9 mouse cellular contexts compared by ENCODE assay signal in genomic region chr6:86020948-86021347, GRCm38 (mm10). TPM values are rescaled to one million over a fixed set of nuclear protein-coding genes. Genes with fewer than 3 reads are reported as not detected.
DNase-seq lines count a peak whose midpoint lies in the region; ATAC-seq lines count a peak whose summit lies in the region.
"Had no signal": no experiment of that assay in that cellular context is flagged by ENCODE, and none has a peak within 500 bp of the region (broad histone marks: within the 10 kb centered on the region; RNA-seq: fewer than 3 reads in every experiment).

No protein-coding gene starts in this region.

- H3K9me3 ChIP-seq in hindbrain, embryonic 14.5 days (ENCODE audit: control insufficient read depth, low read length) = no peaks in the 10 kb centered on the region
- no peaks in the 10 kb centered on the region for H3K9me3 ChIP-seq in hindbrain, embryonic 13.5 days
- H3K9me3 ChIP-seq: embryonic facial prominence, embryonic 12.5 days; lung, embryonic 15.5 days had no signal

- H3K4me1 ChIP-seq in hindbrain, embryonic 14.5 days (replicated peaks; ENCODE audit: control insufficient read depth, insufficient read depth, low read length) = no peaks in the 10 kb centered on the region
- H3K4me1 ChIP-seq in hindbrain, embryonic 13.5 days (replicated peaks) = no peaks in the 10 kb centered on the region
- H3K4me1 ChIP-seq: embryonic facial prominence, embryonic 12.5 days had no signal

- no peak overlapping the region for H3K27ac ChIP-seq in hindbrain, embryonic 14.5 days
- H3K27ac ChIP-seq in hindbrain, embryonic 13.5 days = no peak overlapping the region
- H3K27ac ChIP-seq: embryonic facial prominence, embryonic 12.5 days had no signal

- no peaks in the 10 kb centered on the region for H3K36me3 ChIP-seq in hindbrain, embryonic 14.5 days (replicated peaks; ENCODE audit: control insufficient read depth, insufficient read depth)
- H3K36me3 ChIP-seq in hindbrain, embryonic 13.5 days = no peaks in the 10 kb centered on the region
- H3K36me3 ChIP-seq: embryonic facial prominence, embryonic 12.5 days; lung, embryonic 15.5 days had no signal

- H3K9ac ChIP-seq in hindbrain, embryonic 14.5 days = no peak overlapping the region
- H3K9ac ChIP-seq in hindbrain, embryonic 13.5 days = no peak overlapping the region
- H3K9ac ChIP-seq: embryonic facial prominence, embryonic 12.5 days; lung, embryonic 15.5 days had no signal

- WGBS in hindbrain, embryonic 14.5 days = 18% methylated on average over 3 of the region's 3 CpGs
- WGBS in hindbrain, embryonic 13.5 days = 23% methylated on average over 3 of the region's 3 CpGs

- peak; percentile 32 for DNase-seq in hindbrain, embryonic 14.5 days (ENCODE audit: low spot score)
- DNase-seq in CD4-positive helper T cell, adult 2 months (ENCODE audit: low read depth, low spot score) = peak; percentile 30
- DNase-seq in adrenal gland, postnatal 36 days = peak; percentile 36 to 41
- DNase-seq in kidney, adult 8-10 months = peak; percentile 7 to 57
- DNase-seq in natural killer cell, adult 2 months (ENCODE audit: low spot score in 2 of 2) = peak; percentile 29 to 37
- DNase-seq in urinary bladder, postnatal 36 days (ENCODE audit: low spot score in 2 of 2) = no peak

- H3K4me2 ChIP-seq in hindbrain, embryonic 14.5 days (replicated peaks) = no peak overlapping the region
- no peak overlapping the region for H3K4me2 ChIP-seq in hindbrain, embryonic 13.5 days
- H3K4me2 ChIP-seq: embryonic facial prominence, embryonic 12.5 days; lung, embryonic 15.5 days had no signal

- no peak for ATAC-seq in hindbrain, embryonic 14.5 days (ENCODE audit: low FRiP score)
- no peak for ATAC-seq in hindbrain, embryonic 13.5 days (ENCODE audit: low FRiP score)

- no peaks in the 10 kb centered on the region for H3K27me3 ChIP-seq in hindbrain, embryonic 14.5 days (ENCODE audit: control insufficient read depth, insufficient read depth, low read length)
- H3K27me3 ChIP-seq in hindbrain, embryonic 13.5 days = no peaks in the 10 kb centered on the region
- H3K27me3 ChIP-seq: embryonic facial prominence, embryonic 12.5 days; lung, embryonic 15.5 days had no signal

- H3K4me3 ChIP-seq in hindbrain, embryonic 14.5 days (replicated peaks; ENCODE audit: low read length) = no peak overlapping the region
- H3K4me3 ChIP-seq in hindbrain, embryonic 13.5 days = no peak overlapping the region
- H3K4me3 ChIP-seq: embryonic facial prominence, embryonic 12.5 days; lung, embryonic 15.5 days had no signal

RNA-seq across cellular contexts. Expression of gene Figla, which starts 5.0 kb away (rescaled TPM):
- not detected in 2 replicates for polyA plus RNA-seq in hindbrain, embryonic 14.5 days (2014; fragmentation: Nextera tagmentation; extraction: Ambion mirVana)
- polyA plus RNA-seq in hindbrain, embryonic 13.5 days (2015; fragmentation: Nextera tagmentation; extraction: Ambion mirVana) = not detected in 2 replicates
- total RNA-seq in adrenal gland, postnatal 36 days (2021) = not detected
- polyA plus RNA-seq: embryonic facial prominence, embryonic 12.5 days; lung, embryonic 15.5 days had no signal

RNA-seq across cellular contexts. Expression of gene Add2, which starts 7.5 kb away (rescaled TPM):
- 102 and 111 TPM in 2 replicates for polyA plus RNA-seq in hindbrain, embryonic 14.5 days (2014; fragmentation: Nextera tagmentation; extraction: Ambion mirVana)
- 173 and 185 TPM in 2 replicates for polyA plus RNA-seq in hindbrain, embryonic 13.5 days (2015; fragmentation: Nextera tagmentation; extraction: Ambion mirVana)
- 1 to 10 TPM; 1.3 to 1.9 TPM for total RNA-seq in adrenal gland, postnatal 36 days (2021)

RNA-seq across cellular contexts. Expression of gene Dusp11, which starts 59.5 kb away (rescaled TPM):
- polyA plus RNA-seq in hindbrain, embryonic 14.5 days (2014; fragmentation: Nextera tagmentation; extraction: Ambion mirVana) = 52.5 and 56.7 TPM in 2 replicates
- polyA plus RNA-seq in hindbrain, embryonic 13.5 days (2015; fragmentation: Nextera tagmentation; extraction: Ambion mirVana) = 49.9 and 53.4 TPM in 2 replicates
- total RNA-seq in adrenal gland, postnatal 36 days (2021) = 100 to 1,000 TPM; 116 to 129 TPM

Comparison
In these comparisons a context has a peak if more than half of its experiments do, and no peak if none do; other contexts are left out.
1. DNase-seq: peak in hindbrain, embryonic 14.5 days (single experiment), CD4-positive helper T cell, adult 2 months (single experiment), adrenal gland, postnatal 36 days (2 of 2), kidney, adult 8-10 months (2 of 2) and natural killer cell, adult 2 months (2 of 2); none in urinary bladder, postnatal 36 days (0 of 2).